Mouse (Mus musculus) thymus, postnatal 25 days (tissue): ENCODE measurements around the gene Rexo5.

Experiments
- DNase-seq: peaks from one replicate; pipeline ENCODE4 v3.0.0; 2022

The Rexo5 gene

GRCm38 (mm10) chr7:119793586-119794250, at the start of gene Rexo5, which contains the start of gene Eri2:
Rexo5 (plus strand) TSS chr7:119794006.
Eri2 (minus strand) TSS chr7:119794058.
- peak; percentile 89 for DNase-seq

- peak; percentile 6 for DNase-seq
Observed at GRCm38 (mm10) chr7:119744321-119744720, 49.5 kb upstream of the Rexo5 start.

GRCm38 (mm10) chr7:119745869-119746268, 47.9 kb upstream of the Rexo5 start:
- DNase-seq, result no peak

- no peak for DNase-seq
Observed at GRCm38 (mm10) chr7:119748761-119749160, 45.0 kb upstream of the Rexo5 start.

- DNase-seq, result no peak
Observed at GRCm38 (mm10) chr7:119749942-119750341, 43.9 kb upstream of the Rexo5 start.

- DNase-seq, result no peak
Observed at GRCm38 (mm10) chr7:119753696-119754095, 40.1 kb upstream of the Rexo5 start.

- no peak for DNase-seq
Observed at GRCm38 (mm10) chr7:119760527-119760951, 33.3 kb upstream of the Rexo5 start, which contains the start of gene Acsm3. Acsm3 (plus strand) TSS chr7:119760923.

- no peak for DNase-seq
Observed at GRCm38 (mm10) chr7:119762166-119762697, 31.6 kb upstream of the Rexo5 start.

GRCm38 (mm10) chr7:119764377-119764776, 29.4 kb upstream of the Rexo5 start:
- DNase-seq, result no peak

GRCm38 (mm10) chr7:119766996-119767395, 26.8 kb upstream of the Rexo5 start:
- DNase-seq, result no peak

GRCm38 (mm10) chr7:119769895-119770294, 23.9 kb upstream of the Rexo5 start:
- no peak for DNase-seq

- no peak for DNase-seq
Observed at GRCm38 (mm10) chr7:119783453-119783852, 10.4 kb upstream of the Rexo5 start.

GRCm38 (mm10) chr7:119784908-119785307, 8.9 kb upstream of the Rexo5 start:
- DNase-seq, result no peak

GRCm38 (mm10) chr7:119789024-119789423, 4.8 kb upstream of the Rexo5 start:
- DNase-seq, result no peak

- no peak for DNase-seq
Observed at GRCm38 (mm10) chr7:119794251-119794638, 439 bp downstream of the Rexo5 start.

- no peak for DNase-seq
Observed at GRCm38 (mm10) chr7:119795311-119795710, 1.5 kb downstream of the Rexo5 start.

- DNase-seq, result no peak
Observed at GRCm38 (mm10) chr7:119800488-119800887, 6.7 kb downstream of the Rexo5 start.

GRCm38 (mm10) chr7:119800991-119801390, 7.2 kb downstream of the Rexo5 start:
- DNase-seq, result no peak

GRCm38 (mm10) chr7:119807396-119807795, 13.6 kb downstream of the Rexo5 start:
- no peak for DNase-seq

- no peak for DNase-seq
Observed at GRCm38 (mm10) chr7:119808723-119809122, 14.9 kb downstream of the Rexo5 start.

- DNase-seq, result no peak
Observed at GRCm38 (mm10) chr7:119835371-119835770, 41.6 kb downstream of the Rexo5 start.

GRCm38 (mm10) chr7:119835996-119836777, 42.4 kb downstream of the Rexo5 start:
- peak; percentile 18 for DNase-seq

GRCm38 (mm10) chr7:119841820-119842449, 48.1 kb downstream of the Rexo5 start:
- DNase-seq, result no peak
